Mouse (Mus musculus) cerebellum, adult (tissue): Measurements from ENCODE around the gene Camk2b.
"Not testable (repeated sequence)": the region's sequence is repeated elsewhere in the genome, so short reads cannot be mapped to it uniquely, and the experiment has no call there.

ENCODE experiments used
- ATAC-seq: cut with Nextera tagmentation; 2 replicates; pipeline ENCODE4 v1.9.2; 2017; ENCODE audit warnings: mild to moderate bottlenecking, moderate library complexity, mixed read lengths; ENCODE audit not compliant: insufficient number of reproducible peaks, low FRiP score, low TSS enrichment

Camk2b gene

DNA sequence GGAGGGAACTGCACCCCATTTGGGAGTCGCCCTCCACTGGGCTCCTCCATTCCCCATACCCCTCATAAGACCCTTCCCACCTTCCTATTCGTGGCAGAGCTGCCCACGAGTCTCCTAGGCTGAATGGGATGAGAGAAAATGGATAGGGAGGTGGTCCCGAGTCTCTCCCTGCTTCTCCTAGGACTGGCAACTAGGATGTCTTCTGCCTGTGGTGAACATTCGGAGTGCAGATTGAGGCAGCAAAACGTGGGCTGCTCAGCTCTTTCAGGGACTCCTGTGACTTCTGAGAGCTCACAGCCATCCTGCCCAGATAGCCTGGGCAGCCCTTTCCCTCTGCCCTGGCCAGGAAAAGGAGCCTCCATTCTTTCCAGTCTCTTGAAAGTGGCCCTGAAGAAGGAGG, at the start of gene Camk2b:
Gene Camk2b, minus strand, starts transcription at position 187 of the 400 bp plus-strand sequence.
- ATAC-seq = no peak

DNA sequence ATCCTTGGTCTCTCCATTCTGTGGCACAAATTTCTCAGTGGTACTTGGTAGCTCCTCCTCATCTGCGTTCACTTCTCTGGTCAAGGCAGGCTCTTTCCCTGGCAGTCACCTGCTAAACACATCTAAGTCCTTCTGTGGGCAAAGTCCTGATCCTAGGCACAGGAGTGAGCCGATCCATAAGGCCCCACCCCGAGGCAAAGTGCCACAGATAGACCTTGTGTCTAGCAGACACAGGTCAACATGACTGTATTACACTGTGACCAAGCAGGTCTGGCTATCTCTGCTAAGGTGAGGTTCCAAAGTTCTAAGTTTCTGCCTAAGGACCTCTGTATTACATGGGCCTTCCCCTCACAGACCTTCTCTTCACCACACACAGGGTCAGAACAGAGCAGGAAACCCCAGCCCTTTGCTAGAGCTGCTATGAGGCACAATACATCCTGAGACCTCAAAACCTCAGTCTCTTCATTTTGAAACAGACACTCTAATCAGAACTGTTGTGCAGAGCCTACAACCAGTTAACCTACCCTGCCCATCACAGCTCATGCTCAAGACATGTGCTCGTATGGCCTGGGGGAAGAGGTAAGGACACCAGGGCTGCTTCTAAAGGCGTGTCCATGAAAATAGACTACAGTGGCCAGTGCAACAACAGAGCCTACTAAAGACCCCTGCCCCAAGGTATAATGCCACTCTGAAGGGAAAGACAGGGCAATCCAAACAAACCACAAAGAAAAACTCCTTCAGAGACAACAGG, 45.7 kb upstream of the Camk2b start:
- no peak for ATAC-seq

DNA sequence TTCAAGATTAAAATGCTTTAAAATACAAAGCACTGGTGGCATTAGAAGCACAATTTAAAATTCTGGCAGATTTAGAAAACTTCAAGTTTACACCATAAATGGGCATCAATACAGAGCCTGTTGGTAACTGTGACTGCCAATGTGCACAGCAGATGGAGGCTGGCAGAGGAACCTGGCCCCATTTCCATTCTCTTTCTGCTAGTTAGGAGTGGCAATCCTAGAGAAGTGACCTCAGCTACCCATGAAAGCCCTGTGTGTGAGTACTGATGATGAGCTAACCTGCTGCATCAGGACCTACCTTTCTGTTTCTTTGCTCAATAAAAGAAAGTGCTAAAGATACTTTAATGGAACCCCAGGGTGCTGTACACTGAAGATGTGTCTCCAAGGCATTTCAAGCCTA, 43.8 kb upstream of the Camk2b start:
- peak; percentile 85; the same call in 1 of the 2 replicates for ATAC-seq

DNA sequence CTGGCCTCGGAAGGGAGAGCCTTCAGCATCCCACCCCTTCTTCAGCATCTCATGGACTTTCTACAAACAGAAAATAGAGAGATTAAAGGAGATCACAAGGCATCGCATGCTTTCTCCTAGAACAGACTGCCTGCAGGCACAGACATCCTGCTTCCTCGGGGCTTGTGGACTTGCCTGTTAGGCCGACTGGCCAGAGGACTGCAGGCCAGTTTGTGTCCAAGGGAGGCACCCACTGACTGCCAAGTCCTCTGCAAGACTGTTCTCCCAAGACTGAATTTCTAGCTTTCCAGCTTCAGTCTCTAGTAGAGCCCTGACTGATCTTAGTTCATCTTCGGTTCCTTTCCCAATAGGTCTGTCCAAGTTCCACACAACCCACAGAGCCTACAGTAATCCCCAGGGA, 42.1 kb upstream of the Camk2b start:
- ATAC-seq = no peak

DNA sequence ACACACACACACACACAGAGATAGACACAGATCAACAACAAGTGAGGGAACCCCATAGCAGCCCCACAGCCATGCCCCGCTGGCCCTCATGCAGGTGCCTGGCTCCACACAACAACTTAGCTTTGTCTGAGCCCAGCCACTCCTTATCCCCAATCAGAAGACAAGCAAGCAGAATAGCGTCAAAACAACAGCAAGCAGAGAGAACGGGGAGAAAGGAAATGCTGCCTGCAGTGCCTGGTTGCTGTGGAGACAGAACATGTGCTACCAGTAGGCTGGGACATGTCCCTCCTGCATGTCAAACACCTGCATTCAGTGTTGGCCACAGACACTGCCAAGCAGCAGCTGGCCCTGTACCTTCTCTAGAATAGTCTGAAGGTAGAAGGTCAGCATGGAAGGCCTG, 41.6 kb upstream of the Camk2b start:
- ATAC-seq = no peak

DNA sequence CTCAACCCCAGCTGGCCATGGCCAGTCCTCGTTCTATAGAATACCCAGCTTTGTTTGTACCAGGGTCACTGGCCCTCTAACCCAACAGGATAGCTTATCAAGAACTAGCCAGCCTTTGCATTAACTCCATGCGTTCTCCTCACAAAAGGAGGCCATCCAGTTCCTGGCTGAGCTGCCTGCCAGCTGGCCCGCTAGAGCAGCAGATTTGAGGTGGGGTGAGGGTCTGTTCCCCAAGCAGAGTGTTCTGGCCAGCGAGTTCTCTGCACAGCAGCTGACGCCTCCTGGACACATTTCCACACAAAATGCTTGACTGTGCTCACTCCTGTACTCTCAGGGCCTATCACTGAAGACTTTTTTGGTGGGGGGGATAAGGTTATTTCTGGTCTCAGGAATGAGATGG, 38.6 kb upstream of the Camk2b start:
- no peak for ATAC-seq

DNA sequence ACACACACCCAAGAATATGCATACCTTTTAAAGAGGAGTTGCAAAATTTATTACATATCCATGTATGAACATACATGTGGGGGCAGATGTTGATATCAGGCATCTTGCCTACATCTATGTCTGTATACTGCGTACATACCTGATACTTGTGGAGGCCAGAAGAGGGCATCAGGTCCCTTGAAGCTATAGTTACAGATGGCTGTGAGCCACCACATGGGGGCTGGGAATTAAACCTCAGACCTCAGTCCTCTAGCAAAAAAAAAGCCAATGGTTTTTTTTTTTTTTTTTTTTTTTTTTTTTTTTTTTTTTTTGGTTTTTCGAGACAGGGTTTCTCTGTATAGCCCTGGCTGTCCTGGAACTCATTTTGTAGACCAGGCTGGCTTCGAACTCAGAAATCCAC, 30.5 kb upstream of the Camk2b start:
- ATAC-seq = not testable (repeated sequence)

DNA sequence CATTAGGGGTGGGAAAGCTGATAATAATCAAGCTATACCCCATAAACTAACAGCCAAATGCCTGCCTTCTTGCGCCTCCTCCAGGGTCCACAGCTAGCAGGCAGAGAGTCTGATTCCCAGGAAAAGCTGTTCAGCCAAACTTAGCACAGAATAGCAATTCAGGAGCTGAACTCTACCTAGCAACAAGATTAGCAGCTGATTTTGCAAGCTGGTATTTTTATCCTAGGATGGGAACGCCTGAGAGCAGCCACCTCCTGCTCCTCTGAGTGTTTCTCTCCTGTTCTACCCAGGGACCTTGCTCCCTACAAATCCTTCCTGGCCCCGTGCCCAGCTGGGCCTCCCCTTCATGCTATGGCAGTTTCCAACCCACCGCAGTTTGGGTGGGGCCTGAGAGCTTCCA, 20.8 kb upstream of the Camk2b start:
- no peak for ATAC-seq

DNA sequence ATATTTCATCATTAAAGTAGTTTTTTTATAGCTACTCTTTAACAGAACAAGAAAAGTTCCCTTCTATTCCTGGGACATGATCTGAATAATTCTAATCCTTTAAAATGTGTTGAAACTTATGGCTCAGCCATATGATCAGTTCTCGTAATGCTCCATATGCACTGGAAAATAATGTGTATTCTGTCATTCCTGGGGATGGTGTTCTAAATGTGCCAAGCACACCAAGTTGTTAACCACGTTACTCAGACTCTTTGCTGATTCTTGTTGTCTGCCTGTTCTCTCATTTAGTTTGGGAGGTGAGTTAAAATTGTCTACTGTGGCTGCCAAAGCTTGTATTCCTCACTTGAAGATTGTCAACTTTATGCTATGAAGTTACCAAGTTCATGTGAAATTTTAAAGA, 12.6 kb upstream of the Camk2b start:
- ATAC-seq = no peak

DNA sequence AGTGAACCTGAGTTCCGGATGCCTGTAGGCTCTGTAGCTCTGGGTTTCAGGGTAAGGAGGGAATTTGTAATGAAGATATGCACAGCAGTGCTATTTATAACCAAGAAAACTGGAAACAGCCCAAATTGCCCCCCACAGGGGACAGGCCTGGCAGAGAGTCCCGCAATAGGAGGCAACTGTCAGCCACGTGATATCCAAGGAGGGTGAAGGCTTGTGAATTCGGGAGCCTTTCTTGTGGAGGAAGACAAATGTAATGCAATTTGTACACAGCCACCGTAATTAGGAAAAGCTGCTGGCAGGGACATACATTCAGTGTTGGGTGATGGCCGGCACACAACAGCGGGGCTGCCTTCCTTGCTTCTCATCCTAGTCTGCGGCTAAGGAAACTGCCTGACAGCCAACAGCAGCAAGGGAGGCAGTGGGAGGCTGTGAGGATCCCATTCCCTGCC, 9.5 kb upstream of the Camk2b start:
- ATAC-seq = peak; percentile 45; the same call in 1 of the 2 replicates

DNA sequence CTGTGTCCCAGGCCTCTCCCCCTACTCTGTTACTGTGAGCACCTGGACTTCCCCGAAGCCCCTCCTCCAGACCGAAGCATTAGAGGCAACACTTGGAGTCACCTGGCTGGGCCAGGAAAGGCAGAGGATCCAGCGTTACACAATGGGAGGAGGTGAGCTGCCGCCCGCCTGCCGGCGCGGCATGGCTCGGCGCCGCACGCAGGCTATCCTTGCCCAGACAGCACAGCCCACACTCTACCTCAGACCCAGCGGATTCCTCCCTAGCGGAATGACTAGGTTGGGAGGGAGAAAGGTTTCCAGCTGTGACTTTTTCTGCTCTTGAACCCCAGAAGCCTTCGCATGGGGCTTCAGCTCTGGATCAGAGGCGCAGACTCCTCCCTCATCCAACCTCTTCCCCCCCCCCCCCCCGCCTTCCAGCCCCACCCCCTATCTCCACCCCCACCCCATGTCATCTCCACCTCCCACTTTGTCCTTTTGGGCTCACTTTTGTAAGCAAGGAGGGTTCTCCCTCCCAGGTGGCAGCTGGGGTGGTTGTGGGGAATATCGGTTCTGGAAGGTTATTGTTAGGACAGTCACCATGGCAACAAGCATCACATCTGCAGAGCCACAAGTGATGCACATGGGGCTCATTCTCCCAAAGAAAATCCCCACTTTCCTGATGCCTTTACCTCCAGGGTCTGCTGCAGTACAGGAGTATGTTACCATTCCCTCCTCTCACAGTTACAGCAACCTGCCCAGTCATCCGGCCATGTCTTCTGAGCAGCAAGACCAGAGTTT, 2.2 kb upstream of the Camk2b start:
- no peak for ATAC-seq

DNA sequence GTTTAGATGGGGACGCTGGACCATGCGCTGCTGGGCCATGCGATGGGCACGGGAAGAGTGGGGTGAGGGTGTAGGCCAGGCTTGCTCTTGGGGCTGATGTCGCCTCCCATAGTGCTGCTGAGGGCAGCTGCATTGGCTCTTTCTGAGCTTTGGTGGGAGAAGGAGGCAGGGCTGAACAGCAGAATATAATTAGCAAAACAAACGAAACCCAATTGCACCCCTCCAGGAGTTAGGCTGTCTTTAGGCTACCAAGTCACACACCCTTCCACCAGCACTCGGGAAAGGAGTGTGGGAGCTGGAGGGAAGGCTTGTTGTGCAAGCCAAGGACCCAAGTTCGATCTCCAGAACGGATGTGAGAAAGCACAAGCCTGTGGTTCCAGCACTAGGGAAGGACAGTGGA, 998 bp upstream of the Camk2b start:
- ATAC-seq = no peak

DNA sequence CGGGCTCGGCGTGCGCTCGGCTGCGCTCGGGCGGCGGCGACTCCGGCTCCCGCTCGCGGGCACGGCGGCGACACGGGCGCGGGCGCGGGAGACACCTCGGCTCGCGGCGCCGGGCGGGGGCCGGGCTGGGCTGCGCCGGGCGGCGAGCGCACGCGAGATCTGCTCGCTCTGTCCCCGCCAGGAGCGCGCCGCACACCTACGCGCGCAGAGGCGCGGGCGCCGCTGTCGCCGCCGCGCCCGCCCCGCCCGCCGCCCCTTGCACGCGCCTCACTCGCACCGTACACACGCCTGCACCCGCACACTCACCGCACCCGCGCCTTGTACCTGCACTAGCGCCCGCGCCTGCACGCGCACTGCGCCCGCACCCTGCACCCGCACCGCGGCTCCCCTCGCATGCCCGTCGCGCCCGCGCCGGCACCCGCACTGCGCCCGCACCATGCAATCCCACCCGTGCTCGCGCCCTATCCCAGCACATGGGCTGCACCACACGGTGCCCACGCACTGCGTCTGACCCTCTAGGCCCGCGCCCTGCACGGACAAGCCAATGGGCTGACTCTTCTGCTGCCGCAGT, 526 bp downstream of the Camk2b start:
- ATAC-seq = peak; percentile 73

DNA sequence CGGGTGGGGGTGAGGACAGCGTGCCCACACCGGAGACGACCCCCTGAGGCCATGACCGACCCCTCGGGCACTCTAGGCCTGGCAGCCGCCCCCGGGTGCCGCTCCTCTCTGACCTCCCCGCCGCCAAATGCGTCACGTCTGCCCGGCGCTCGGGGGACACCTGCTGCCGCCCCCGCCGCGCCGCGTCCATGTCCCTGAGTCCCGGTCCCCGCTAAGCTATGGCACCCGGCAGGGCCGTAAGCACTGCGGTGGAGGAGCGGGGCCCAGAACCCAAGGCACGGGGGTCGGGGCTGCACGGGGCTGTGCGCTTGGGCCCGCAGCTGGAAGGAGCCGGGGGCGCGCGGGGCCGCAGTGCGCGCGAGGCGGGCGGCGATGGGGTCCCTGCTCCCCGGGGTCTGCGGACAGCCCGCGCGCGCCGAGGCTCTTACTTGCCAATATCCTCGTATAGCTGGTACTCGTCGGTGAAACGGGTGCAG, 1.1 kb downstream of the Camk2b start:
- ATAC-seq = no peak

DNA sequence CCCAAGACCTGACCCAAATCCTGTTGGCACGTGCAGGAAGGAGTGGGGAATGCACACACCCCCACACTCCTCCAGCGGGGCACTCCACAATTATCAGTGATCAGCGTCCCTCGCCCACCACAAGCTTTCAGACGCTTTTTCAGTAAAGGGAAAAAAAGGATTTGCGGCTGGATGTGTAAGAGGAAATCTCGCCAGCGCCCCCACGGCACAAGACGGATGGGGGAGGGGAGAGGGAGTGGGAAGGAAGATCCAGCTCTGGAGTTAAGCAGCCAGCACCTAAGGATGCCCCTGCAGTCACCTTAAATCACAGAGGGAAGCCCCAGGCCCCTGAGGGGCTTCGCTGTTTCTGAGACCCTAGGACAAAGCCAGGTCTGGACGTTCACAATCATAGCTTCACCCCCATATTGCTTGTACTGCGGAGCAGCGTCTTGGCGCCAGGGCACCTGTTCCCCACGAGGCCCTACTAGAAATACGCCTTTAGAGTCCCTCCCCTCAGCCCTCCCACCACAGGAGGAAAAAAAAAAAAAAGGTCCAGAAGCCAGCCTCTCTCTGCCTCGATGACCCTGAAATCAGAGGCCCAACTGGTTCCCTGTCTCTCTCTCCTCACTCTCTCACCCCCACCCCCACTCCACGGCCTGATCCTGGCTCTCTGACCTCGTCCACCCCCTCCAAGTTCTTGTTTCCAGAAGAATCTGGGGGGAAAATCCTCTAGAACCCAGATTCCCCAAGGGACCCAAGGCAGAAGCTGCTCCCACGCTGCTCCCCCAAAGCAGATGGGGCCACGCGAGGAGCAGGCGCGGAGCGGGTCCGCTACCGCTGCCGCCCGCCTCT, 1.7 kb downstream of the Camk2b start:
- ATAC-seq = no peak

DNA sequence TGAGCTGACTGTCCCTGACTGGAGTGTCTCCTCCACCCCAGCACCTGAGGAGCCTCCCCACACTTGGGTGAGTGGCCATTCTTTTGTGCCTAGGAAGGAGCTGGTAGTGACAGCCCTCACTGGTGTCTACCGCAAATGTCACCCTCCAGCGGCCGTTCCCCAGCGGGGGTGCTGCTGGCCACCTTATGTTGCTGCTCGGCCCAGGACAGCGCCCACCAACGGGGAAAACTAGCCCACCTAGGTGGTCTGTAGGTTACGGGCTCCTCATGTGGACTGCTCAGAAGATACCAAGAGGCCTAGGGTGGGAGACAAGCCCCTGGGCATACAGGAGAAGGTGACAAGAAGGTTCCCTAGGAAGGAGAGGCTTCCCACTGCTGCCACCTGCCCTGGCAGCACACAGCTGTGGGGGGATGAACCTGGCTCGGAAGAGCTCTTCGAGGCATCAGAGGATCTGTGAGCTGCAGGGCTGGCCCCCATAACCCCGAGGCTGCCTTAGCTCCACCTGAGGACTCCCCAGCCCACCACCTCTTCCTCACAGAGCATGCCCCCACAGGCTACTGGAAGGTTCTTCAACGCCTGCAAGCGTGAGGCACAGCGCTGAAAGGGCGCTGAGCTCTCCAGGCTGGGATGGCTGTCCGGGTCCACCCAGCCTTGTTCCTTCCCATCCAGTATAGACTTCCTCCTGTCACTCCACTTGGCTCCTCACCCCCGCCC, 2.5 kb downstream of the Camk2b start:
- no peak for ATAC-seq

DNA sequence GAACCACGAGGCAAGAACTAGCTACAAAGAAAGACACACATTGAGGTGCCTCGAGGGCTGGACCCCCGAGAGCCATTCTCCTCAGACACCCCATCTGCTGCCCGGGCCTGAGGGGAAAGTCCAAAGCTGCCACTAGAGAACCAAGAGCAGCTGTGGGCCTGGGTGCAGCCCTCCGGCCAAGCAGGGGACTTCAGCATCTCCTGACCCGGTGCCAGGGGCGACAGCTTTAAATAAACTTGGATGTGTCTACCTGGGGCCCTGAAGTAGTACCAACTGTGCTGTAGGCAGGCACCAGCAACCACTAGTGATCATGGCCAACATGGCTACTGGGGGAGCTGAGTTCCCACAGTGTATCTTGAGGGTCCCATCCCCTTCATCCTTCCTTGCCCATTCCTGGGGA, 3.1 kb downstream of the Camk2b start:
- no peak for ATAC-seq

DNA sequence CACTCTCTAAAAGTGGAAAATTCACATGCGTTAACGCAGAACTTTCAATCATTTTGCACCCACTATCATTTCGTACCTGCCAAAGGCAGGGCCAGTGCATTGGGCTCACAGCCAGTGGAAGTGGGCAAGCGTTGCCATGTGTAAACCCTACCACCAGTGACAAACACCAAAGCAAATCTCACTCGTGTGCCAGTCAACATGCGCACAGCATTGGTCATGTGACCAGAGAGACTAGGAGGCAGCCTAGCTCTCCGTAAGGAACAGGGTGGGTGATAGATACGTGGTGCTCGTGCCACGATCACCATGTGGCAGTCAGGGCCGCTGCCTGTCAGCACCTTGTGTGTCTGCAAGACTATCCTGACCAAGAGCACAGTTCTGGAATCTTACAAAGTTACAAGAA, 3.8 kb downstream of the Camk2b start:
- no peak for ATAC-seq

DNA sequence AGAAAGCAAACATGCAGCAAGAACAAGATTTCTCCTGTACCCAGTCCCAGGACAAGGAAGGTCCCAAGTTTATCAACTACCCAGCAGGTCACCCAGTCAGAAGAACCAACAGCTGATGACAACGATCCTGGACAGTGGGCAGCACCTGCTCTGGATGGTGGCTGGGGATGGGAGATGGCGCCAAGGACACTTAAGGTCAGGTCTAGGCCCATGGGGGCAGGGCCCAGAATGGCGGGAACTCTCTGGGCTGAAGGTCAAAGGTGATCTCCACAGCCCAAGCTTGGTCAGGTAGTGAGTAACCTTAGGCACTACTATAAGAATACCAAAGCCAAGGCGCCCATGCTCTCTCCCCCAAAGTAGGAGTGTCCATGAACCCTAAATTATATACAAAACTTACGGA, 4.3 kb downstream of the Camk2b start:
- no peak for ATAC-seq

DNA sequence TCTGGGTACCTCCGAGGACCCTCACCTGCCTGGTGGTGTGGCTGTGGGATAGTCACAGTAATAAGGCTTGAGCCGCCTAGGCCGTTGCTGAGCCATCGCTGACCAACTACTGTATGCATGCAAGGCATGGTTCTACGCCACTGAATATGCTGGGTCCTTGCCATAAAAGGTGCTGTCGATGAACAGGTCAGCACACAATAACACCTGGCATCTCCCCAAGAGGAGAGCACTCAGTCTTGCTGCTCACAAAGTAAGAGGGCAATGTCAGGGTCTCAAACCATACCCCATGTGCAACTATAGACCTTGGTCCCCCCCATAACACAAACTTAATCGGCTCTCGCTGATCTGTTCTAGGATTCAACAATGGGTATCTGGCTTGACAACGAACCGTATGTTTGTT, 7.0 kb downstream of the Camk2b start:
- ATAC-seq = no peak
